Mouse (Mus musculus): ENCODE results near the gene Mapk6. TPM values are rescaled to one million over a fixed set of nuclear protein-coding genes. Genes with fewer than 3 reads are reported as not detected.

Gene Mapk6
- 10 to 100 TPM; 52.4 to 65.8 TPM for polyA plus RNA-seq (2017; shearing (Covaris generic))

DNA sequence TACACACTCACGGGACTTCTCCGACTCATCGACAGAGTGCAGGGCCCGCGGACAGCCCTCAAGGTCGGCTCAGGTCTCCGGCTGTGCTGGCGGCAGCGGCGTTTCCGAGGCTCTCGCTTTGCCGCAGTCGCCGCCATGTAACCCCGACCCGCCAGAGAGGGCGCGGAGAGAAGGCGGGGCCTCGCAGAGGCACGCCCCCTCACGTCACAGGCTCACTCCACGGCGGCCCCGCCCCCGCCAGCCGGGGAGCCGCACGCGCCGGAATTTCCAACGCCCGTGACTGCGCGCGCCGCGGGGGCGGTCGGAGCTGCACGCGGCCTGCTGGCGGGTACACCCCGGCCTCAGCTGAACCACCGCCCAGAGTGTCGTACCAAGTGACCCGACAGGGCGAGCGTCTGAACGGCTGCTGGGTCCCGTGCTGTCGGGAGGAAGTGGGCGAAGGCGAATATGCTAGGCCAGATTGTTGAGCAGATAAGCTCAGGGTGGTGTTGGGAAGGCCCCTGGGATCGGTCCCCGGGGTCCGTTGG, at the start of gene Mapk6:
TSS of gene Mapk6 (minus strand) at position 154 of the 527 bp plus-strand sequence.

DNA sequence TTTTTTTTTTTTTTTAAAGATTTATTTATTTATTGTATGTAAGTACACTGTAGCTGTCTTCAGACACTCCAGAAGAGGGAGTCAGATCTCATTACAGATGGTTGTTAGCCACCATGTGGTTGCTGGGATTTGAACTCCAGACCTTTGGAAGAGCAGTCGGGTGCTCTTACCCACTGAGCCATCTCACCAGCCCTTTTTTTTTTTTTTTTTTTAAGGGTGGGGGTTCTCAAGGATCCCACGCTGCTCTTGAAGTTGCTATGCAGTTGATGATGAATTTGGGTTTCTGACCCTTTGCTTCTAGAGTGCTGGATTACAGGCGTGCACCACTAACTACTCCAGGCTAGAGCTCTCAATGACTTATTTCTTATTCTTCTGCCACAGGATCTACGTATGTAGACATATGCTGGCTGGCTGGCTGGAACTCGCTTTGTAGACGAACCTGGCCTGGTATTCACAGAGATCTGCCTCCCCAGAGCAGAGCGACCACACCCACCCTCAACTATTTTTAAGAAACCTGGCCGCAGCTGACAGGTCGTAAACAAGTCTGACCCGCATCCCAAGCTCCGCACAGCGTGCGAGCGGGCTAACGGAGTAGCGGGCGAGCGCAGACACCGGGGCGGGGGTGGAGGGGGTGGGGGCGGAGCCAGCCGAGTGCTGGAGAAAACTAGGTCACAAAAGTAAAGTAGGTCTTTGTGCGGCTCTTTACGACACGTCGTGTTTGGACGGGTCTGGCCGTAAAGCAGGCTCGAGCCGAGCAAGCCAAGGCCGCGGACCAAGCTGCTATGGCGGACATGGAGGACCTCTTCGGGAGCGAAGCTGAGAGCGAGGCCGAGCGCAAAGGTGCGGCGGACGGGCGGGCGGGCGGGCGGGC, 31.2 kb upstream of the Mapk6 start, which contains the start of gene Leo1:
TSS of gene Leo1 (plus strand) at position 729 of the 871 bp plus-strand sequence.

DNA sequence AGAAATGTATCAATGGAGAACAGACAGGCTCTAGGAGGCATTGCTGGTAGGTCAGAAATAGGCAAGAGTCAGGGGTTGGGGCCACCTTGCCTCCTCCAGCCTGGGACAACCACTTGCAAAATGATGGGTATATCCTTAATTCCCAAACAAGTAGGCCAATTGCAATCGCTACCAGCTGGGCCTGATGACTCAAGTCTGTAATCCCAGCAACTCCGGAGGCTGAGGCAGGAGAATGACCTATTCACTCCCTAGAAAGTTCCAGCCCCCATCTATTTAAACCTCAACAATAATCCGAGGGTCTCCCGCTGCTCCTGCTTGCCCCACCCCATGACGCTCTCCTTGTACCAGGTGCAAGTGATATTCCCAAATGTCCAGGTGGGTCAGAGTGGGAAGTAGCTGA, 62.3 kb downstream of the Mapk6 start, which contains the start of gene Bcl2l10:
TSS of gene Bcl2l10 (plus strand) at position 301 of the 400 bp plus-strand sequence.

Other genes starting within 250 kb of the Mapk6 start
- gene Myo5c, start 178.0 kb downstream of the Mapk6 start, polyA plus RNA-seq (2017; shearing (Covaris generic)) = under 1 TPM; 0.20 to 0.41 TPM
- gene Gnb5, start 103.7 kb downstream of the Mapk6 start, polyA plus RNA-seq (2017; shearing (Covaris generic)) = 1 to 10 TPM; 6.1 to 9.4 TPM
- gene Bcl2l10, start 62.2 kb downstream of the Mapk6 start, polyA plus RNA-seq (2017; shearing (Covaris generic)) = under 1 TPM in 1 of 2 experiments, not detected in 1; 0.43 TPM
- gene Leo1, start 31.5 kb upstream of the Mapk6 start, polyA plus RNA-seq (2017; shearing (Covaris generic)) = 10 to 100 TPM; 25.2 to 27.8 TPM
- 100 to 1,000 TPM; 117 to 158 TPM for gene Tmod3, start 149.7 kb upstream of the Mapk6 start, polyA plus RNA-seq (2017; shearing (Covaris generic))
- under 1 TPM in 1 of 2 experiments, not detected in 1; 0.37 TPM for gene Tmod2, start 201.3 kb upstream of the Mapk6 start, polyA plus RNA-seq (2017; shearing (Covaris generic))
- gene Lysmd2, start 215.7 kb upstream of the Mapk6 start, polyA plus RNA-seq (2017; shearing (Covaris generic)) = 10 to 100 TPM; 42.5 to 72.1 TPM

Measured in activated CD4-positive, CD25-positive, alpha-beta regulatory T cell (primary cell).